Mouse (Mus musculus): ENCODE data around the gene Zfp248. TPM values are rescaled to one million over a fixed set of nuclear protein-coding genes. Genes with fewer than 3 reads are reported as not detected.

The Zfp248 gene
- polyA plus RNA-seq (2015; fragmentation: Nextera tagmentation; extraction: Ambion mirVana): 16.7 and 18.4 TPM in 2 replicates

GRCm38 (mm10) chr6:118455042-118455631 lies at the start of gene Zfp248:
Gene Zfp248 (minus strand): TSS chr6:118455528.
- Histone ChIP-seq H3K27ac (peak within 1 kb of the TSS; percentile 99), H3K27me3 (no peaks in the 10 kb centered on the region), H3K9me3 (no peaks in the 10 kb centered on the region), H3K4me3 (peak within 1 kb of the TSS; percentile 69), H3K9ac (peak within 1 kb of the TSS; percentile 89), H3K36me3 (peaks cover 12% of the 10 kb centered on the region), H3K4me1 (replicated peaks) (peaks cover 24% of the 10 kb centered on the region), H3K4me2 (peak within 1 kb of the TSS; percentile 80)
- ATAC-seq (ENCODE audit: low FRiP score): peak; percentile 99
- WGBS: under 1% methylated on average over 43 of the region's 43 CpGs

- Histone ChIP-seq H3K9me3 (no peaks in the 10 kb centered on the region), H3K36me3 (peaks cover 31% of the 10 kb centered on the region), H3K4me1 (replicated peaks) (no peaks in the 10 kb centered on the region), H3K4me2 (no peak overlapping the region), H3K27me3 (no peaks in the 10 kb centered on the region), H3K9ac (no peak overlapping the region), H3K27ac (no peak overlapping the region), H3K4me3 (no peak overlapping the region)
- 90% methylated on average over 7 of the region's 7 CpGs for WGBS
- no peak for ATAC-seq (ENCODE audit: low FRiP score)
Measured at GRCm38 (mm10) chr6:118499010-118499409, 43.7 kb upstream of the Zfp248 start.

- peaks cover 22% of the 10 kb centered on the region for H3K27me3 ChIP-seq
- WGBS: 92% methylated on average over 1 of the region's 1 CpGs
- no peaks in the 10 kb centered on the region for H3K9me3 ChIP-seq
- no peak for ATAC-seq (ENCODE audit: low FRiP score)
- H3K27ac ChIP-seq: no peak overlapping the region
- H3K36me3 ChIP-seq: no peaks in the 10 kb centered on the region
- H3K4me3 ChIP-seq: no peak overlapping the region
- peaks cover 9% of the 10 kb centered on the region for H3K4me1 ChIP-seq (replicated peaks)
- no peak overlapping the region for H3K9ac ChIP-seq
- H3K4me2 ChIP-seq: no peak overlapping the region
Measured at GRCm38 (mm10) chr6:118482125-118482524, 26.8 kb upstream of the Zfp248 start.

- H3K27me3 ChIP-seq: peaks cover 28% of the 10 kb centered on the region
- WGBS: 0% methylated on average over 42 of the region's 57 CpGs
- peak; percentile 90 for ATAC-seq (ENCODE audit: low FRiP score)
Measured at GRCm38 (mm10) chr6:118478957-118479708, 23.8 kb upstream of the Zfp248 start, which contains the start of gene Zfp9. Gene Zfp9 (minus strand): TSS chr6:118479320.

GRCm38 (mm10) chr6:118477875-118478785 lies 22.8 kb upstream of the Zfp248 start:
- Histone ChIP-seq H3K4me1 (replicated peaks) (peaks cover 22% of the 10 kb centered on the region), H3K4me3 (peak overlapping the region; percentile 64), H3K4me2 (peak overlapping the region; percentile 63), H3K27ac (peak overlapping the region; percentile 90), H3K27me3 (peaks cover 28% of the 10 kb centered on the region), H3K36me3 (peaks cover 12% of the 10 kb centered on the region), H3K9ac (peak overlapping the region; percentile 85), H3K9me3 (no peaks in the 10 kb centered on the region)
- ATAC-seq (ENCODE audit: low FRiP score): peak; percentile 39; the same call in 1 of the 2 replicates
- 16% methylated on average over 10 of the region's 10 CpGs for WGBS

More at GRCm38 (mm10) chr6:118478957-118479708, 23.8 kb upstream of the Zfp248 start, which contains the start of gene Zfp9:
- H3K27ac ChIP-seq: peak within 1 kb of the TSS; percentile 90
- H3K4me1 ChIP-seq (replicated peaks): peaks cover 22% of the 10 kb centered on the region
- peak within 1 kb of the TSS; percentile 64 for H3K4me3 ChIP-seq
- H3K4me2 ChIP-seq: peak within 1 kb of the TSS; percentile 63
- peaks cover 7% of the 10 kb centered on the region for H3K36me3 ChIP-seq
- no peaks in the 10 kb centered on the region for H3K9me3 ChIP-seq
- peak within 1 kb of the TSS; percentile 85 for H3K9ac ChIP-seq

- H3K9ac ChIP-seq: no peak overlapping the region
- no peak overlapping the region for H3K4me2 ChIP-seq
- H3K27me3 ChIP-seq: no peaks in the 10 kb centered on the region
- H3K4me3 ChIP-seq: no peak overlapping the region
- H3K4me1 ChIP-seq (replicated peaks): no peaks in the 10 kb centered on the region
- no peak overlapping the region for H3K27ac ChIP-seq
- 79% methylated on average over 15 of the region's 15 CpGs for WGBS
- no peaks in the 10 kb centered on the region for H3K9me3 ChIP-seq
- ATAC-seq (ENCODE audit: low FRiP score): no peak
- peaks cover 43% of the 10 kb centered on the region for H3K36me3 ChIP-seq
Measured at GRCm38 (mm10) chr6:118462069-118462705, 6.9 kb upstream of the Zfp248 start.

- H3K36me3 ChIP-seq: peaks cover 11% of the 10 kb centered on the region
- no peak overlapping the region for H3K9ac ChIP-seq
- no peak overlapping the region for H3K27ac ChIP-seq
- ATAC-seq (ENCODE audit: low FRiP score): no peak
- WGBS: 98% methylated on average over 1 of the region's 1 CpGs
- H3K4me3 ChIP-seq: no peak overlapping the region
- no peak overlapping the region for H3K4me2 ChIP-seq
- H3K9me3 ChIP-seq: no peaks in the 10 kb centered on the region
- H3K4me1 ChIP-seq (replicated peaks): peaks cover 23% of the 10 kb centered on the region
- no peaks in the 10 kb centered on the region for H3K27me3 ChIP-seq
Measured at GRCm38 (mm10) chr6:118457726-118458125, 2.4 kb upstream of the Zfp248 start.

- Histone ChIP-seq H3K27ac (peak overlapping the region; percentile 99), H3K4me2 (peak overlapping the region; percentile 80), H3K4me1 (replicated peaks) (peaks cover 24% of the 10 kb centered on the region), H3K27me3 (no peaks in the 10 kb centered on the region), H3K9me3 (no peaks in the 10 kb centered on the region), H3K36me3 (peaks cover 12% of the 10 kb centered on the region), H3K4me3 (peak overlapping the region; percentile 69), H3K9ac (peak overlapping the region; percentile 89)
- WGBS: 45% methylated on average over 8 of the region's 8 CpGs
- ATAC-seq (ENCODE audit: low FRiP score): no peak
Measured at GRCm38 (mm10) chr6:118454452-118454851, 876 bp downstream of the Zfp248 start.

- WGBS: 80% methylated on average over 4 of the region's 4 CpGs
- no peak overlapping the region for H3K4me2 ChIP-seq
- no peak overlapping the region for H3K4me3 ChIP-seq
- H3K27ac ChIP-seq: no peak overlapping the region
- peaks cover 58% of the 10 kb centered on the region for H3K36me3 ChIP-seq
- no peak for ATAC-seq (ENCODE audit: low FRiP score)
- H3K4me1 ChIP-seq (replicated peaks): no peaks in the 10 kb centered on the region
- H3K9me3 ChIP-seq: peaks cover 11% of the 10 kb centered on the region; the same call in 1 of the 2 replicates
- no peaks in the 10 kb centered on the region for H3K27me3 ChIP-seq
- H3K9ac ChIP-seq: no peak overlapping the region
Measured at GRCm38 (mm10) chr6:118431502-118431901, 23.8 kb downstream of the Zfp248 start.

- Histone ChIP-seq H3K27ac (no peak overlapping the region), H3K27me3 (no peaks in the 10 kb centered on the region), H3K4me1 (replicated peaks) (no peaks in the 10 kb centered on the region), H3K4me3 (no peak overlapping the region), H3K36me3 (peaks cover 45% of the 10 kb centered on the region), H3K9me3 (peaks cover 11% of the 10 kb centered on the region; the same call in 1 of the 2 replicates), H3K4me2 (no peak overlapping the region), H3K9ac (no peak overlapping the region)
- WGBS: 90% methylated on average over 1 of the region's 1 CpGs
- ATAC-seq (ENCODE audit: low FRiP score): no peak
Measured at GRCm38 (mm10) chr6:118426666-118427065, 28.7 kb downstream of the Zfp248 start.

- peaks cover 14% of the 10 kb centered on the region for H3K4me1 ChIP-seq (replicated peaks)
- H3K9me3 ChIP-seq: no peaks in the 10 kb centered on the region
- H3K27ac ChIP-seq: peak within 1 kb of the TSS; percentile 93
- no peaks in the 10 kb centered on the region for H3K27me3 ChIP-seq
- peak within 1 kb of the TSS; percentile 95 for H3K4me3 ChIP-seq
- peaks cover 30% of the 10 kb centered on the region for H3K36me3 ChIP-seq
- WGBS: 0% methylated on average over 67 of the region's 67 CpGs
- peak within 1 kb of the TSS; percentile 69 for H3K4me2 ChIP-seq
- ATAC-seq (ENCODE audit: low FRiP score): peak; percentile 99
- peak within 1 kb of the TSS; percentile 93 for H3K9ac ChIP-seq
Measured at GRCm38 (mm10) chr6:118419050-118419920, 36.0 kb downstream of the Zfp248 start, which contains the start of gene Bms1. Gene Bms1 (minus strand): TSS chr6:118419474.
